Mouse (Mus musculus) MEL (cell line): Measurements from ENCODE around the gene Dgat2. TPM values are rescaled to one million over a fixed set of nuclear protein-coding genes. Genes with fewer than 3 reads are reported as not detected.

Experiments used
- DNase-seq: peaks from one replicate; pipeline ENCODE4 v3.0.0; 2011; ENCODE audit warnings: low read depth, low spot score
- H3K27ac ChIP-seq: 2 replicates; pipeline ENCODE4 v1.5.1; 2012; ENCODE audit warnings: low read depth, mild to moderate bottlenecking, control low read depth, low read length, moderate library complexity; ENCODE audit not compliant: control insufficient read depth
- H3K27me3 ChIP-seq, 2 experiments: fragments of 150-350 bp in 1 of 2; sonication (generic) in 1 of 2; 2 replicates each; pipeline ENCODE4 v1.6.1; 2012; ENCODE audit warnings: low read length in 2 of 2, mild to moderate bottlenecking in 2 of 2, improper control_type of control experiment in 1 of 2, moderate library complexity in 1 of 2; ENCODE audit not compliant: insufficient read depth in 2 of 2, control insufficient read depth in 1 of 2
- H3K36me3 ChIP-seq, 2 experiments: 2 replicates each; pipeline ENCODE4 v1.6.1; 2012 to 2014; ENCODE audit warnings: low read length in 2 of 2, improper control_type of control experiment in 1 of 2, inconsistent platforms in 1 of 2, mild to moderate bottlenecking in 1 of 2; ENCODE audit not compliant: insufficient read depth in 2 of 2, control insufficient read depth in 1 of 2
- H3K4me1 ChIP-seq, 2 experiments: fragments of 150-350 bp in 1 of 2; sonication (generic) in 1 of 2; 2 replicates each; pipeline ENCODE4 v1.6.1; 2012; ENCODE audit warnings: low read length in 2 of 2, improper control_type of control experiment in 1 of 2, mild to moderate bottlenecking in 1 of 2; ENCODE audit not compliant: insufficient read depth in 2 of 2, control insufficient read depth in 1 of 2
- H3K4me3 ChIP-seq, 2 experiments: fragments of 150-350 bp in 1 of 2; sonication (generic) in 1 of 2; 2 replicates each; pipeline ENCODE4 v1.5.1; 2012; ENCODE audit warnings: low read depth in 2 of 2, low read length in 2 of 2, mild to moderate bottlenecking in 2 of 2, moderate library complexity in 2 of 2, control low read depth in 1 of 2, improper control_type of control experiment in 1 of 2; ENCODE audit not compliant: control insufficient read depth in 1 of 2, insufficient read depth in 1 of 2
- H3K79me2 ChIP-seq: 2 replicates; pipeline ENCODE4 v1.6.1; 2012; ENCODE audit warnings: mild to moderate bottlenecking, low read length, moderate library complexity; ENCODE audit not compliant: control insufficient read depth, poor library complexity, insufficient read depth
- H3K9ac ChIP-seq: 2 replicates; pipeline ENCODE4 v1.6.1; 2012; ENCODE audit warnings: low read depth, mild to moderate bottlenecking, control low read depth, low read length, moderate library complexity; ENCODE audit not compliant: control insufficient read depth, poor library complexity, severe bottlenecking
- H3K9me3 ChIP-seq: fragments of 150-350 bp; sonication (generic); replicated peaks from 2 replicates; pipeline ENCODE4 v1.6.1; 2012; ENCODE audit warnings: mild to moderate bottlenecking, low read length, improper control_type of control experiment, moderate library complexity; ENCODE audit not compliant: insufficient read depth
- BHLHE40 ChIP-seq: IDR thresholded peaks from 2 replicates; pipeline ENCODE4 v1.6.1; 2012; ENCODE audit warnings: low read depth, mild to moderate bottlenecking, inconsistent platforms, low read length, improper control_type of control experiment, borderline replicate concordance
- CTCF ChIP-seq, 3 experiments: IDR thresholded peaks in 2 of 3; conservative IDR thresholded peaks in 1 of 3; 2 replicates each; pipeline ENCODE4 v1.5.1; 2011 to 2012; ENCODE audit warnings: low read length in 3 of 3, low read depth in 2 of 3, mild to moderate bottlenecking in 2 of 3, improper control_type of control experiment in 1 of 3, inconsistent platforms in 1 of 3, mixed read lengths in 1 of 3, moderate library complexity in 1 of 3; ENCODE audit not compliant: control insufficient read depth in 1 of 3, insufficient read depth in 1 of 3, poor library complexity in 1 of 3, severe bottlenecking in 1 of 3
- ELF1 ChIP-seq: IDR thresholded peaks from 2 replicates; pipeline ENCODE4 v1.6.1; 2014; ENCODE audit warnings: low read depth, mild to moderate bottlenecking, inconsistent platforms, low read length, improper control_type of control experiment, moderate library complexity
- EP300 ChIP-seq, 2 experiments: IDR thresholded peaks; 2 replicates each; pipeline ENCODE4 v1.6.1; 2011; ENCODE audit warnings: improper control_type of control experiment in 2 of 2, low read length in 2 of 2, low read depth in 1 of 2, mild to moderate bottlenecking in 1 of 2
- ETS1 ChIP-seq: IDR thresholded peaks from 2 replicates; pipeline ENCODE4 v1.6.1; 2012; ENCODE audit warnings: low read depth, mild to moderate bottlenecking, inconsistent platforms, low read length, improper control_type of control experiment, moderate library complexity
- GABPA ChIP-seq: IDR thresholded peaks from 2 replicates; pipeline ENCODE4 v1.6.1; 2012; ENCODE audit warnings: low read depth, mild to moderate bottlenecking, inconsistent platforms, low read length, improper control_type of control experiment, moderate library complexity
- GATA1 ChIP-seq: IDR thresholded peaks from 2 replicates; pipeline ENCODE4 v1.6.1; 2011; ENCODE audit warnings: low read depth, low read length, improper control_type of control experiment
- JUND ChIP-seq: IDR thresholded peaks from 2 replicates; pipeline ENCODE4 v1.6.1; 2011; ENCODE audit warnings: low read depth, mild to moderate bottlenecking, improper control_type of control experiment, low read length
- KAT2A ChIP-seq: conservative IDR thresholded peaks from 2 replicates; pipeline ENCODE4 v1.6.1; 2012; ENCODE audit warnings: low read depth, low read length, improper control_type of control experiment, inconsistent platforms
- MAFK ChIP-seq: IDR thresholded peaks from 2 replicates; pipeline ENCODE4 v1.6.1; 2011; ENCODE audit warnings: low read depth, mild to moderate bottlenecking, low read length, improper control_type of control experiment, borderline replicate concordance
- MAX ChIP-seq: IDR thresholded peaks from 2 replicates; pipeline ENCODE4 v1.6.1; 2011; ENCODE audit warnings: low read length, improper control_type of control experiment
- MXI1 ChIP-seq: IDR thresholded peaks from 2 replicates; pipeline ENCODE4 v1.6.1; 2011; ENCODE audit warnings: mild to moderate bottlenecking, low read depth, low read length, improper control_type of control experiment
- MYB ChIP-seq: IDR thresholded peaks from 2 replicates; pipeline ENCODE4 v1.6.1; 2011; ENCODE audit warnings: mild to moderate bottlenecking, low read depth, low read length, improper control_type of control experiment
- MYC ChIP-seq: IDR thresholded peaks from 2 replicates; pipeline ENCODE4 v1.6.1; 2011; ENCODE audit warnings: low read depth, mild to moderate bottlenecking, low read length, improper control_type of control experiment, moderate library complexity
- NELFE ChIP-seq: IDR thresholded peaks from 2 replicates; pipeline ENCODE4 v1.6.1; 2011; ENCODE audit warnings: low read depth, low read length, improper control_type of control experiment
- POLR2AphosphoS2 ChIP-seq: IDR thresholded peaks from 2 replicates; pipeline ENCODE4 v1.6.1; 2011; ENCODE audit warnings: low read length, improper control_type of control experiment
- POLR2AphosphoS5 ChIP-seq: IDR thresholded peaks from 2 replicates; pipeline ENCODE4 v1.6.1; 2012; ENCODE audit warnings: low read depth, borderline replicate concordance, mild to moderate bottlenecking, inconsistent platforms, low read length, moderate library complexity, mixed read lengths
- SMC3 ChIP-seq: IDR thresholded peaks from 2 replicates; pipeline ENCODE4 v1.6.1; 2011; ENCODE audit warnings: low read depth, low read length, improper control_type of control experiment
- TAL1 ChIP-seq: IDR thresholded peaks from 2 replicates; pipeline ENCODE4 v1.6.1; 2012; ENCODE audit warnings: mild to moderate bottlenecking, inconsistent platforms, low read length, moderate library complexity, mixed read lengths
- TBP ChIP-seq: IDR thresholded peaks from 2 replicates; pipeline ENCODE4 v1.8.0; 2011; ENCODE audit warnings: low read depth, low read length, improper control_type of control experiment
- TCF12 ChIP-seq: IDR thresholded peaks from 2 replicates; pipeline ENCODE4 v1.6.1; 2014; ENCODE audit warnings: low read depth, mild to moderate bottlenecking, inconsistent platforms, low read length, improper control_type of control experiment, moderate library complexity
- UBTF ChIP-seq: IDR thresholded peaks from 2 replicates; pipeline ENCODE4 v1.6.1; 2012; ENCODE audit warnings: low read depth, mild to moderate bottlenecking, inconsistent platforms, low read length, improper control_type of control experiment, moderate library complexity, borderline replicate concordance; ENCODE audit not compliant: insufficient read depth
- USF2 ChIP-seq, 2 experiments: IDR thresholded peaks; 2 replicates each; pipeline ENCODE4 v1.6.1; 2011 to 2012; ENCODE audit warnings: improper control_type of control experiment in 2 of 2, low read length in 2 of 2, borderline replicate concordance in 1 of 2, inconsistent platforms in 1 of 2, low read depth in 1 of 2, mild to moderate bottlenecking in 1 of 2; ENCODE audit not compliant: insufficient read depth in 1 of 2
- ZNF384 ChIP-seq: IDR thresholded peaks from 2 replicates; pipeline ENCODE4 v1.6.1; 2012; ENCODE audit warnings: low read depth, mild to moderate bottlenecking, inconsistent platforms, low read length, improper control_type of control experiment
- polyA plus RNA-seq, 2 experiments: library from polyadenylated mRNA; stranded (reverse) in 1 of 2; unstranded in 1 of 2; fragments of >175 nt in 1 of 2; fragments of >200 nt in 1 of 2; gene quantifications; 2 replicates each; pipeline versions ENCODE4 v1.2.1 to v1.2.4; 2012; ENCODE audit warnings: low replicate concordance in 2 of 2, low read depth in 1 of 2; ENCODE audit not compliant: insufficient read length in 2 of 2, insufficient read depth in 1 of 2, missing spikeins in 1 of 2
- total RNA-seq: library from RNA; depleted of rRNA; stranded (reverse); fragments of 300-350 nt; gene quantifications from 2 replicates; pipeline ENCODE4 v1.2.3, GENCODE M21; 2012

The Dgat2 gene
- total and polyA plus RNA-seq, 3 experiments, result 4.1 to 7.7 TPM; not detected in 1

DNA sequence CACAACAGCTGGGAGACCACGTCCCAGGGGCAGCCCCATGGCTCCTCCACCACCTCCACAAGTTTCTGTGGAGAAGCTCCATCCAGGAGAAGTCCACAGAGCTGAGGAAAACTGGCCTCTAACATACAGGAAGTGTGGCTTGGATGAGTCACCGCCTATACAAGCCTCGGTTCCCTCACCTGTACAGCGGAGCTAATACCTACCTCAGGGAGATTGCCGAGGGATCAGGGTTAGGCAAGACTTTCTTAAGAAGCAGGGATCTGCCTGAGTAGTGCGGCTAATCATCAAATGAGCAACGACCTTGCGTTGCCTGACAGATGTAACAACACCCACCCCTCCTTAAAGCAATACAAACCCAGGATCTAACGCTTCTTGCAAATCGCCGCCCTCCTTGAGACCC is 7.4 kb downstream of the Dgat2 start:
- Histone ChIP-seq H3K9me3 (no peaks in the 10 kb centered on the region), H3K27ac (no peak overlapping the region), H3K4me1 (peaks cover 4 to 30% of the 10 kb centered on the region in 2 experiments), H3K9ac (no peak overlapping the region), H3K79me2 (no peaks in the 10 kb centered on the region), H3K4me3 (no peak overlapping the region), H3K36me3 (peaks cover 0 to 12% of the 10 kb centered on the region in 2 experiments; a peak in 2 of 4 replicates), H3K27me3 (no peaks in the 10 kb centered on the region)
- TF ChIP-seq SMC3 (no peak), ELF1 (no peak), POLR2AphosphoS2 (no peak), MAX (no peak), TAL1 (no peak)
- no peak for DNase-seq

DNA sequence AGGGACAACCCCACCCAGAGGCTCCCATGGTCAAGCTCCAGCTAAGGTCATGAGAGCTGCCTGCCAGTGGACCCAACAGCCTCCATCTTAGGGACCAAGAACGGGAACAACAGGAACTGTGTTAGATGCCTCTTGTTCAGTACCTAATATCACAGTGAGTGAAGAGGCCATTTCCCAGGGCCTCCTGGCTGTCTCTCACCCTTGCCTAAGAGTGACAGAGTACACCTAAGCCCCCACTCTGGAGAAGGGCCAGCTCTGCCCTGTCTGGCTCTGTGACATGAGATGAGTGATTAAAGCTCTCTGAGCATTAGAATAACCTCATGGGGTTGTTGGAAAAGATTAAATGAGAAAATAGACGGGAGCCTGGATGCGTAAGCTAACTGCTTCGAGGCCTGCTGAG is 8.5 kb downstream of the Dgat2 start:
- no peak overlapping the region for H3K4me3 ChIP-seq
- H3K36me3 ChIP-seq, result peaks cover 0 to 8% of the 10 kb centered on the region in 2 experiments; a peak in 2 of 4 replicates
- no peak overlapping the region for H3K27ac ChIP-seq
- no peak for DNase-seq
- H3K9ac ChIP-seq, result no peak overlapping the region
- H3K4me1 ChIP-seq, result peaks cover 2 to 21% of the 10 kb centered on the region in 2 experiments; a peak in 3 of 4 replicates
- H3K79me2 ChIP-seq, result no peaks in the 10 kb centered on the region
- H3K9me3 ChIP-seq, result no peaks in the 10 kb centered on the region
- H3K27me3 ChIP-seq, result no peaks in the 10 kb centered on the region
- TF ChIP-seq UBTF, result no peak
- TF ChIP-seq TCF12, result no peak
- no peak for TF ChIP-seq MAFK
- TF ChIP-seq GATA1, result no peak
- no peak for TF ChIP-seq ETS1
- no peak for TF ChIP-seq JUND
- no peak for TF ChIP-seq SMC3
- no peak for TF ChIP-seq MAX
- no peak for TF ChIP-seq MYB
- no peak for TF ChIP-seq GABPA
- no peak for TF ChIP-seq KAT2A
- TF ChIP-seq NELFE, result no peak

DNA sequence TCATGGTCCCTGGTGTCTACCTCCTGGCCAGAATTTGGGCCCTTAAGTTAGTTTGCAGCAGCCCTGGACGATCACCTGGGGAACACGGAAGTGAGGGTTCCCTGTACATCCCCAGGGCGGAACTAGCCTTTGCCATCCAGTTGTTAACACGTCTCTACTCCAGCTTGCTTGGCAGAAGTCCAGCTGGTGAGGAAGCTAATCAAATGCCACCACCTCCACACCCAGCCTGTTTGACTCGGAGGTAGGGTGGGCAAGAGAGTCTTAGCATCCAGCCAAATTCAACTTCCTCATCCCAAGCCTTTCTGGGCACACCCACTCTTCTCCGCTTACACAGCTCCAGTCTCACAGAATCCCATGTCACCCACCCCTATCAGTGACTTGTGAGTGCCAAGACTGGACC is 9.6 kb downstream of the Dgat2 start:
- peaks cover 0 to 8% of the 10 kb centered on the region in 2 experiments; a peak in 2 of 4 replicates for H3K36me3 ChIP-seq
- H3K9me3 ChIP-seq, result no peaks in the 10 kb centered on the region
- DNase-seq, result peak; percentile 97
- peak overlapping the region; percentile 7 to 14; a peak in 2 of 4 replicates for H3K4me3 ChIP-seq
- peak overlapping the region; percentile 35 for H3K27ac ChIP-seq
- no peaks in the 10 kb centered on the region for H3K27me3 ChIP-seq
- peaks cover 2 to 21% of the 10 kb centered on the region in 2 experiments; a peak in 3 of 4 replicates for H3K4me1 ChIP-seq
- H3K9ac ChIP-seq, result peak overlapping the region; percentile 16; the same call in 1 of the 2 replicates
- H3K79me2 ChIP-seq, result no peaks in the 10 kb centered on the region
- TF ChIP-seq USF2 (IDR thresholded peaks at IDR 0.05; ENCODE audit: borderline replicate concordance in 1 of 2, insufficient read depth in 1 of 2, low read depth in 1 of 2, low read length in 2 of 2) (no peak), MXI1 (0 out of 2 replicates have a peak, but pooled peaks have one; percentile 24), UBTF (no peak), TAL1 (peak; percentile 62), GABPA (no peak), POLR2AphosphoS5 (no peak), TCF12 (peak; percentile 57; the same call in 1 of the 2 replicates), EP300 (IDR thresholded peaks at IDR 0.05; ENCODE audit: low read depth in 1 of 2, low read length in 2 of 2) (peak; percentile 15 to 41; a peak in 3 of 4 replicates), JUND (no peak), GATA1 (0 out of 2 replicates have a peak, but pooled peaks have one; percentile 25), BHLHE40 (no peak), MYC (peak; percentile 31; the same call in 1 of the 2 replicates), ETS1 (peak; percentile 77), ZNF384 (no peak), NELFE (peak; percentile 20; the same call in 1 of the 2 replicates), TBP (peak; percentile 31; the same call in 1 of the 2 replicates), CTCF (IDR thresholded peaks at IDR 0.05 in 2 of 3, conservative IDR thresholded peaks at IDR 0.05 in 1 of 3; ENCODE audit: control insufficient read depth in 1 of 3, insufficient read depth in 1 of 3, low read depth in 2 of 3, low read length in 3 of 3, poor library complexity in 1 of 3, severe bottlenecking in 1 of 3) (no peak), ELF1 (peak; percentile 93)
